Mouse (Mus musculus) yolk sac, embryonic 10.5 days (tissue): ENCODE measurements around the gene Henmt1.

Experiments
- DNase-seq: peaks from one replicate; pipeline ENCODE4 v3.0.0-alpha.2; 2017; ENCODE audit warnings: low spot score

Henmt1 gene

GRCm38 (mm10) chr3:108939573-108939972, at the start of gene Henmt1:
Gene Henmt1 (plus strand): TSS chr3:108939873.
- no peak for DNase-seq

- DNase-seq = no peak
Measured at GRCm38 (mm10) chr3:108889908-108890307, 49.8 kb upstream of the Henmt1 start, which contains the start of gene Fndc7. Gene Fndc7 (minus strand): TSS chr3:108890008.

- no peak for DNase-seq
Measured at GRCm38 (mm10) chr3:108892080-108892479, 47.6 kb upstream of the Henmt1 start.

GRCm38 (mm10) chr3:108892914-108893313, 46.8 kb upstream of the Henmt1 start:
- DNase-seq = no peak

- DNase-seq = no peak
Measured at GRCm38 (mm10) chr3:108898640-108899039, 41.0 kb upstream of the Henmt1 start.

GRCm38 (mm10) chr3:108900147-108900546, 39.5 kb upstream of the Henmt1 start:
- no peak for DNase-seq

- DNase-seq = no peak
Measured at GRCm38 (mm10) chr3:108900681-108901080, 39.0 kb upstream of the Henmt1 start.

GRCm38 (mm10) chr3:108902038-108902437, 37.6 kb upstream of the Henmt1 start:
- no peak for DNase-seq

- DNase-seq = no peak
Measured at GRCm38 (mm10) chr3:108902934-108903333, 36.7 kb upstream of the Henmt1 start.

GRCm38 (mm10) chr3:108910303-108911080, 29.2 kb upstream of the Henmt1 start:
- DNase-seq = peak; percentile 36

GRCm38 (mm10) chr3:108911081-108911547, 28.6 kb upstream of the Henmt1 start:
- DNase-seq = no peak

- DNase-seq = peak; percentile 97
Measured at GRCm38 (mm10) chr3:108911548-108912413, 27.9 kb upstream of the Henmt1 start, which contains the start of gene Prpf38b. Gene Prpf38b (minus strand): TSS chr3:108911727.

- DNase-seq = no peak
Measured at GRCm38 (mm10) chr3:108915999-108916398, 23.7 kb upstream of the Henmt1 start.

- no peak for DNase-seq
Measured at GRCm38 (mm10) chr3:108916857-108917256, 22.8 kb upstream of the Henmt1 start.

GRCm38 (mm10) chr3:108917986-108918385, 21.7 kb upstream of the Henmt1 start:
- no peak for DNase-seq

- DNase-seq = no peak
Measured at GRCm38 (mm10) chr3:108918852-108919251, 20.8 kb upstream of the Henmt1 start.

- DNase-seq = peak; percentile 24
Measured at GRCm38 (mm10) chr3:108920442-108921070, 19.1 kb upstream of the Henmt1 start.

- no peak for DNase-seq
Measured at GRCm38 (mm10) chr3:108921822-108922221, 17.9 kb upstream of the Henmt1 start.

- DNase-seq = no peak
Measured at GRCm38 (mm10) chr3:108925677-108926076, 14.0 kb upstream of the Henmt1 start.

- no peak for DNase-seq
Measured at GRCm38 (mm10) chr3:108926308-108926707, 13.4 kb upstream of the Henmt1 start.

GRCm38 (mm10) chr3:108933557-108933956, 6.1 kb upstream of the Henmt1 start:
- no peak for DNase-seq

- DNase-seq = no peak
Measured at GRCm38 (mm10) chr3:108938691-108939090, 982 bp upstream of the Henmt1 start.
